Mouse (Mus musculus) hindbrain, embryonic 11.5 days (tissue): ENCODE measurements around the gene G3bp2. TPM values are rescaled to one million over a fixed set of nuclear protein-coding genes. Genes with fewer than 3 reads are reported as not detected.

Experiments
- ATAC-seq: fragments of 200-750 bp; cut with Nextera tagmentation; 2 replicates; pipeline ENCODE4 v1.8.0; 2017; ENCODE audit warnings: mild to moderate bottlenecking, moderate TSS enrichment, moderate library complexity; ENCODE audit not compliant: low FRiP score
- DNase-seq: peaks from one replicate; pipeline ENCODE4 v3.0.0-alpha.2; 2015; ENCODE audit warnings: low spot score
- H3K27ac ChIP-seq: fragments of 300-500 bp; sonication (generic); 2 replicates; pipeline ENCODE4 v1.5.1; 2014; ENCODE audit warnings: mild to moderate bottlenecking, low read depth, low read length
- H3K27me3 ChIP-seq: fragments of 300-500 bp; sonication (generic); 2 replicates; pipeline ENCODE4 v1.6.1; 2014; ENCODE audit warnings: mild to moderate bottlenecking, low read length, moderate library complexity, mixed read lengths; ENCODE audit not compliant: control insufficient read depth, insufficient read depth
- H3K36me3 ChIP-seq: fragments of 300-500 bp; sonication (generic); 2 replicates; pipeline ENCODE4 v1.6.1; 2014; ENCODE audit warnings: mild to moderate bottlenecking, low read length, moderate library complexity, mixed read lengths; ENCODE audit not compliant: control insufficient read depth, insufficient read depth
- H3K4me1 ChIP-seq: fragments of 300-500 bp; sonication (generic); replicated peaks from 2 replicates; pipeline ENCODE4 v1.6.1; 2014; ENCODE audit warnings: low read length, mixed read lengths; ENCODE audit not compliant: control insufficient read depth, insufficient read depth
- H3K4me2 ChIP-seq: fragments of 300-500 bp; sonication (generic); replicated peaks from 2 replicates; pipeline ENCODE4 v1.6.1; 2014; ENCODE audit warnings: mild to moderate bottlenecking, low read depth, low read length
- H3K4me3 ChIP-seq: fragments of 300-500 bp; sonication (generic); 2 replicates; pipeline ENCODE4 v1.5.1; 2014; ENCODE audit warnings: low read depth, low read length
- H3K9ac ChIP-seq: fragments of 300-500 bp; sonication (generic); 2 replicates; pipeline ENCODE4 v1.6.1; 2014; ENCODE audit warnings: low read depth, low read length
- H3K9me3 ChIP-seq: fragments of 300-500 bp; sonication (generic); 2 replicates; pipeline ENCODE4 v1.6.1; 2016; ENCODE audit warnings: low read length; ENCODE audit not compliant: control insufficient read depth
- WGBS: fragments of 180-500 bp; shearing (Covaris S2); extraction: QIAGEN DNeasy Blood & Tissue Kit; methylation state at CpG from one replicate; pipeline ENCODE4 v1.1.7; 2014; 5-methylcytosine and 5-hydroxymethylcytosine counted together
- polyA plus RNA-seq: library from polyadenylated mRNA; unstranded; fragments of >200 nt; fragmentation: Nextera tagmentation; extraction: Ambion mirVana; gene quantifications from 2 replicates; pipeline ENCODE4 v1.2.1, GENCODE M21; 2014

The G3bp2 gene
- polyA plus RNA-seq, 1 experiment from 2014 or later, result 359 TPM

GRCm38 (mm10) chr5:92078751-92079150 is 4.8 kb downstream of the G3bp2 start:
- DNase-seq, result no peak
- no peaks in the 10 kb centered on the region for H3K4me1 ChIP-seq
- H3K4me3 ChIP-seq, result no peak overlapping the region
- H3K9me3 ChIP-seq, result no peaks in the 10 kb centered on the region
- no peak overlapping the region for H3K4me2 ChIP-seq
- H3K27me3 ChIP-seq, result no peaks in the 10 kb centered on the region
- H3K9ac ChIP-seq, result no peak overlapping the region
- ATAC-seq, result no peak
- no peak overlapping the region for H3K27ac ChIP-seq
- no peaks in the 10 kb centered on the region for H3K36me3 ChIP-seq

GRCm38 (mm10) chr5:92076273-92076672 is 7.2 kb downstream of the G3bp2 start:
- Histone ChIP-seq H3K27me3 (no peaks in the 10 kb centered on the region), H3K9me3 (no peaks in the 10 kb centered on the region), H3K4me2 (no peak overlapping the region), H3K9ac (no peak overlapping the region), H3K36me3 (0 out of 2 replicates have a peak, but pooled peaks cover 3% of the 10 kb centered on the region), H3K27ac (no peak overlapping the region), H3K4me1 (no peaks in the 10 kb centered on the region), H3K4me3 (no peak overlapping the region)
- WGBS, result 86% methylated on average over 1 of the region's 1 CpGs
- DNase-seq (no peak), ATAC-seq (no peak)

GRCm38 (mm10) chr5:92074061-92074460 is 9.5 kb downstream of the G3bp2 start:
- Histone ChIP-seq H3K27ac (no peak overlapping the region), H3K9ac (no peak overlapping the region), H3K27me3 (no peaks in the 10 kb centered on the region), H3K4me3 (no peak overlapping the region), H3K4me2 (no peak overlapping the region), H3K9me3 (no peaks in the 10 kb centered on the region), H3K36me3 (0 out of 2 replicates have a peak, but pooled peaks cover 3% of the 10 kb centered on the region), H3K4me1 (no peaks in the 10 kb centered on the region)
- ATAC-seq (no peak), DNase-seq (no peak)
- 93% methylated on average over 14 of the region's 14 CpGs for WGBS

- 0 out of 2 replicates have a peak, but pooled peaks cover 8% of the 10 kb centered on the region for H3K36me3 ChIP-seq
- over 99% methylated on average over 2 of the region's 2 CpGs for WGBS
Measured at GRCm38 (mm10) chr5:92063192-92063591, 20.3 kb downstream of the G3bp2 start.

GRCm38 (mm10) chr5:92052866-92053265 is 30.7 kb downstream of the G3bp2 start:
- H3K9me3 ChIP-seq, result no peaks in the 10 kb centered on the region
- ATAC-seq (no peak), DNase-seq (no peak)
- H3K4me3 ChIP-seq, result no peak overlapping the region
- no peak overlapping the region for H3K4me2 ChIP-seq
- no peaks in the 10 kb centered on the region for H3K4me1 ChIP-seq
- no peak overlapping the region for H3K9ac ChIP-seq
- no peaks in the 10 kb centered on the region for H3K27me3 ChIP-seq
- H3K36me3 ChIP-seq, result 0 out of 2 replicates have a peak, but pooled peaks cover 2% of the 10 kb centered on the region
- 94% methylated on average over 6 of the region's 6 CpGs for WGBS
- H3K27ac ChIP-seq, result no peak overlapping the region

More at GRCm38 (mm10) chr5:92063192-92063591, 20.3 kb downstream of the G3bp2 start:
- DNase-seq (no peak), ATAC-seq (no peak)
- H3K27ac ChIP-seq, result no peak overlapping the region
- H3K9me3 ChIP-seq, result no peaks in the 10 kb centered on the region
- no peak overlapping the region for H3K4me2 ChIP-seq
- no peak overlapping the region for H3K9ac ChIP-seq
- H3K4me3 ChIP-seq, result no peak overlapping the region
- H3K27me3 ChIP-seq, result no peaks in the 10 kb centered on the region
- H3K4me1 ChIP-seq, result no peaks in the 10 kb centered on the region

- 0 out of 2 replicates have a peak, but pooled peaks cover 2% of the 10 kb centered on the region for H3K36me3 ChIP-seq
- no peak overlapping the region for H3K27ac ChIP-seq
- H3K9ac ChIP-seq, result no peak overlapping the region
- H3K9me3 ChIP-seq, result no peaks in the 10 kb centered on the region
- 85% methylated on average over 3 of the region's 3 CpGs for WGBS
- H3K4me2 ChIP-seq, result no peak overlapping the region
- no peaks in the 10 kb centered on the region for H3K4me1 ChIP-seq
- H3K4me3 ChIP-seq, result no peak overlapping the region
- no peaks in the 10 kb centered on the region for H3K27me3 ChIP-seq
- ATAC-seq (no peak), DNase-seq (no peak)
Measured at GRCm38 (mm10) chr5:92050419-92050818, 33.1 kb downstream of the G3bp2 start.

GRCm38 (mm10) chr5:92043783-92044182 is 39.7 kb downstream of the G3bp2 start, which contains the start of gene Cdkl2:
Gene Cdkl2, minus strand, starts transcription at chr5:92043883.
- H3K36me3 ChIP-seq, result no peaks in the 10 kb centered on the region
- H3K4me1 ChIP-seq, result no peaks in the 10 kb centered on the region
- ATAC-seq (no peak), DNase-seq (no peak)
- peak within 1 kb of the TSS; percentile 56 for H3K9ac ChIP-seq
- peak within 1 kb of the TSS; percentile 98 for H3K4me2 ChIP-seq
- H3K9me3 ChIP-seq, result no peaks in the 10 kb centered on the region
- H3K27me3 ChIP-seq, result no peaks in the 10 kb centered on the region; the same call in 1 of the 2 replicates
- peak within 1 kb of the TSS; percentile 61 for H3K4me3 ChIP-seq
- no peak within 1 kb of the TSS for H3K27ac ChIP-seq
- WGBS, result 72% methylated on average over 4 of the region's 4 CpGs

- Histone ChIP-seq H3K27ac (no peak overlapping the region), H3K36me3 (no peaks in the 10 kb centered on the region), H3K4me2 (peak overlapping the region; percentile 98), H3K4me1 (no peaks in the 10 kb centered on the region), H3K9ac (peak overlapping the region; percentile 56), H3K27me3 (no peaks in the 10 kb centered on the region; the same call in 1 of the 2 replicates), H3K9me3 (no peaks in the 10 kb centered on the region), H3K4me3 (peak overlapping the region; percentile 61)
- WGBS, result under 1% methylated on average over 66 of the region's 68 CpGs
- DNase-seq (peak; percentile 87), ATAC-seq (peak; percentile 99)
Measured at GRCm38 (mm10) chr5:92042377-92043348, 40.9 kb downstream of the G3bp2 start.
